Mouse (Mus musculus) gastrocnemius, postnatal 10 days (tissue): ENCODE data around the gene Sipa1l3. TPM values are rescaled to one million over a fixed set of nuclear protein-coding genes. Genes with fewer than 3 reads are reported as not detected.

ENCODE experiments used
- DNase-seq: peaks from one replicate; pipeline ENCODE4 v3.0.0; 2021; ENCODE audit warnings: mixed read lengths
- total RNA-seq, 2 experiments: library from RNA; stranded (reverse); gene quantifications; 2 replicates each; pipeline ENCODE4 v1.2.3; 2021

Sipa1l3 gene
- total RNA-seq, 2 experiments from 2014 or later: 14.2 to 21.4 TPM

DNA sequence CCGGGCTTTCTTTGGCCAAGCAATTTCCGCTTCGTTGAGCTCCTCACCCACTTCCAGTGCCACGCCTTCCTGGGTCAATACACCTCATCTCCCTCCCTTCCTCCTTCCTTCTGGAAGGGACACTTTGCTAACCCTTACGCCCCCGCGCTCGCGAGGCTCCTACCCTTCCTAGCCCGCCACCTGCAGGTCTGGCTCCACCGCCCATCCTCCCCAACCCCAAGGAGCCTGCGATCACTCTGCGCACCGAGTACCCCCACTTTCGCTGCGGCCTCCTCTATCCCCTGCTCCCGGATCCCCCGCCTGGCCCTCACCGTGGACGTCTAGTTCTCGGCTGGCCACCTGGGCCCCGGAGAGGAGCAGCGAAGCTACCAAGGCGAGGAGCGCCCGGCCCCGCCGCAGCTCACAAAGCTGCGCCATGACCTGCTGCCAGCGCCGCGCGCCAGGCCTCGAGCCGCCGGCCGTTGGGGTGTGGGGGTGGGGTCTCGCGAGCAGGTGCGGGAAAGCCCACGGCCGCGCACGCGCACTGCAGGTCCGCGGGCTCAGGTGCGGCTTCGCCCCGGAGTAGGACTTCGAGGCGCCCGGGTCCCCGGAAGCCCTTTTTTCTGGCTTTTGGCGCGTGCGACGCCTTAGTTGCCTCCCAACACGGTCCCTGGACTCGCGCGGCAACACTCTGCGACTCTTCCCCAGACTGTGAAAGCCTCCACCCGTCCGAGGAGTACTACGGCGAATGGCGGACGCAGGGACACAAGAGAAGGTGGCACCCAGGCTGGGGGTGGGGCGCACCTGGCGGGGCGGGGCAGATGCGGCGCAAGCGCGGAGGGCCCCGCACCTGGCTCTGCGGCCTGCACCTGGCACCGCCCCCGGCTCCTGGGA lies 237.0 kb downstream of the Sipa1l3 start, which contains the start of gene Spint2:
Gene Spint2, minus strand, starts transcription at position 712 of the 873 bp plus-strand sequence.
- DNase-seq: peak; percentile 46

DNA sequence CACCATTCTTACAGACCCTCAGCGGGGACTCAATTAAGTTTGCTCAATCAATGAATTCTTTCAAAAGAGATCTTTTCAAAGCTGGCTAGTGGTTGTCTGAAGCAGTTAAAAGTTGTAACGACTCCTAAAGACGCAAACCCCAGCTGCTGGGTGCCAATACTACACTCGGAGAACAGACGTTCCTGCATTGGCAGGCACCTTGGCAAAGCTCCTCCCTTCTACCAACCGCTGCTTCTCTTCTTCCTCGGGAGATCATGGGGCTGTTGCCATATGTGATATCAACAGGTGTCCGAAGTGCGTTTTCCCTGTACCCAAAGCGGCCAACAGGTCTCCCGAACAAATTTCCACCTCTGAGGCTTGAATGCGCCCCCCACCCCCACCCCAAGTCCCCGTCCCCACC lies 237.6 kb downstream of the Sipa1l3 start:
- no peak for DNase-seq

DNA sequence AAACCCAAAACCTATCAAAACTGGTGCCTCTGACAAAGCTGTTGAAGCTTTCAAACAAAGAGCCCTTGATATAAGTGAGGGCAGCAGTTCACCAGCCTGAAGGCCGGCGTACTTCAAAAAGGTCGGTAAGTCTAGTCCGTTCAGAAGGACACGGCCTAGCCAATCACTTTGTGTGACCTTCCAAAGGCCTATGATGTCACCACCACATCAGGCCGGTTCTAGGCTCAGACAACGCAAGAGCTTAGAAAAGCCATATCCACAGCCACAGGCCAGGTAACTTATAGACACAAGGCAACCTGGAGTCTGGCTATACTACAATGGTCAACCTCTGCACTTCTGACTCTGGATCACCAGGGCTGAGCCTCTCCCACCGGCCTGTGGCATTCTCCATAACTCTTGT lies 238.5 kb downstream of the Sipa1l3 start:
- no peak for DNase-seq

DNA sequence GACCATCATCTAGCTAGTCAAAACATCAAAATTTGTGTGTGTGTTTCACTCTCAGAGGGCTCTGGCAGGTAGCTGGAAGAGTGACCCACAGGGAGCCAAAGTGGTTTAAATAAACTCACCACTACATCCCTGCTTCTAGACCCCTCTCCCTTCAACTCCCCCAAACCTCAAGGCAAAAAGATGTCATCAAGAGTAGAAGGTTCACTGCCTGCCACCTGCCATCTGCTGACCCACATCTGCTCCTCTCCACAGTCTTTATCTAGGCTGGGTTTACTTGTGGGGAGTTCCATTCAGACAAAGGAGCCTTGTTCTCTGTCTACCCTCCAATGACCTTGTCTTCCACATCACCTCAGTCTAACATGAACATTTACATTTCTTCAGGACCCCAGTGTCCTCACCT lies 239.2 kb downstream of the Sipa1l3 start:
- no peak for DNase-seq

DNA sequence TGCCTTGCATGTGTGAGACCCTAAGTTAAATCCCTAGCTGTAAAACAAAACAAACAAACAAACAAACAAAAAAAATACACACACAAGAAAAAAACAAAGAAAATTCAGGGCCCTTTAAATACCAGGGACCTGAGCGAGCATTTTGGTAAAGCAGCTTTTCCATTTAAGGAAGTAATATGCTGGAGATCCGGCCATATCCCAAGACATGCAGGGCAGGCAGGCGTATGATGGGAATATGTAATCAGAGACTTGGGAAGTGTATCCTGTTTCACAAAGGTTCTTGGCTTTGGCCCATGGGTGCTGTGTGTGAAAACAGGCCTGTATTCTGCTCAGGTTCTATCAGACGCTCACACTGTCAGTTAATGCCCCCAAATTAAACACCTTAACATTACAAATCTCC lies 240.9 kb downstream of the Sipa1l3 start:
- DNase-seq: no peak

DNA sequence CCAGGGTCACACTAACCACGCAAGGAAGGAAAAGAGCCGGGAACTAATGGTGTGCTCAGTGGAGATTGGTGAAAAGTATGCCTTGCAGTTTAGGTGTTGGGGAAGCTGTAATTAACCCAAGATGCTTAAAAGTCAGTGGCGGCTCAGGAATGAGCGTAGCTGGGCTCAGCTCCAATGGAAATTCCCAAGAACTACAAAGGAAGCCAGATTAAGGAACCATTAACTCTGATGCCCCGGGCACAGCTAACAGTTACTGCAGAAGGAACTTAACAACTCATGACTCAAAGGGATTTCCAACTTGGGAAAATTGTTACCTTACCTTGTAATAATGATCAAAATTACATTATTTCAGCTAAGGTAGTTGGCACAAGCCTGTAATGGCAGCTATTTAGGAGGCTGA lies 241.7 kb downstream of the Sipa1l3 start:
- no peak for DNase-seq

DNA sequence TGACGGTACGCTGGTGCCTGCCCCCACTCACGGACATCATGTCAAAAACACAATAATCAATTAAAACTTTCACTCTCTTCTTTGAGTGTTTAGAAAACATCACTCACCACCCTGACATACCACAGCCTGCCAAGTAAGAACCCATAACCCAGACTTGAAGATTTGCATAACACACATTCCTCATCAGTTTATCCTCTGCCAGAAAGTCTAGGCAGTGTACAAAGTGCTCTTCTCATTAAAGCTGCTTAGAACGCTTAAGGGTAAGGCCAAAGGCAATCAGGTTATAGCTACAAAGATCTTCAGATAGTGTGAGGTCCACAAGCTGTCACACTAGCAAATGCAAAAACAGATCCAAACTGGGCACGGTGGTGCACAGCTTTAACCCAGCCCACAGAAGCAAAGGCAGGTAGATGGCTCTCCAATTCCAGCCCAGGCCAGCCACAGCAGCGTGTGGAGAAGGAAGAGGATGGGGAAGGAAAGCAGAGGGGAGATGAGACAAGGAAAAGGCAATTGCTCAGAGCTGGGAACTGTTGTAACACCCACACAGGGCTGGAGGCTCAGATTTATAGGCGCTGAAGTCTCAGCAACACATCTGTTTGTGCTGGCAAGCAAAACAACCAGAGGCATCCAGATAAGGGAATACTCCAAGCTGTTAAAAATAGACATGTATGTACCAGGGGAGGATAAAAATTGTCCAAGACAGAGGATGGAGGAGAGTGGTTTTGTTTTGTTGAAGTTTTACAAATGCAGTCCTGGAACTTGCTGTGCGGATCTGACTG lies 246.6 kb downstream of the Sipa1l3 start:
- DNase-seq: no peak

DNA sequence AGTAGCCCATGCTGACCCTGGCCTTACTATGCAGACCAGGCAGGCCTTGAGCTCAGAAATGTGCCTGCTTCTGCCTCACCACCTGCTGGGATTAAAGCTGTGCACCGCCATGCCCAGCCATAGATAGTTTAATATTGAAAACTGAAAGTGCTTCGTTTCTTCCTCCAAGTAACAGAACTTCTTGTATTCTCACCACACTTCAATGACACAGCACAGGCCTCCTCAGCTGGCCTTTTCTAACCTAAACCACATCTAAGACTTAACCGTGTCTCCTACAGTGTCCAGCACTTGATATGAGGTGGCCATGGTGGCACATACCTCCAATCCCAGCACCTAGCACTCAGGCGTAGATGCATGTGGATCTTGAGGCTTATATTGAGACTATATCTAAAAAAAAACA lies 248.0 kb downstream of the Sipa1l3 start:
- no peak for DNase-seq

Other genes starting within 250 kb of the Sipa1l3 start
- 1 to 10 TPM; 6.6 to 8.2 TPM for gene Spint2, start 236.7 kb downstream of the Sipa1l3 start, total RNA-seq
- gene Ppp1r14a, start 229.3 kb downstream of the Sipa1l3 start, total RNA-seq: 10 to 100 TPM; 11.8 to 13.3 TPM
- 1 to 10 TPM; 3.4 to 3.8 TPM for gene Dpf1, start 214.7 kb downstream of the Sipa1l3 start, total RNA-seq
- gene Catsperg2, start 208.4 kb upstream of the Sipa1l3 start, total RNA-seq: not detected
- 10 to 100 TPM in 1 of 2 experiments, 1 to 10 TPM in 1; 9.3 to 11.2 TPM for gene Zfp84, start 249.9 kb upstream of the Sipa1l3 start, total RNA-seq